Mouse (Mus musculus) lung, embryonic 16.5 days (tissue): ENCODE measurements at regions not wholly inside any gene's neighbourhood (a gene's known extent, or its start where the extent isn't known, plus 50 kb on each side); places are given as distances from the start of the nearest gene placed in this dataset.

Experiments used
- ATAC-seq: fragments of 200-750 bp; cut with Nextera tagmentation; 2 replicates; pipeline ENCODE4 v1.8.0; 2017; ENCODE audit warnings: low read depth, mild to moderate bottlenecking, moderate library complexity
- H3K27ac ChIP-seq: fragments of 300-500 bp; sonication (generic); 2 replicates; pipeline ENCODE4 v1.5.1; 2014; ENCODE audit warnings: mild to moderate bottlenecking, control low read depth, low read length
- H3K27me3 ChIP-seq: fragments of 300-500 bp; sonication (generic); 2 replicates; pipeline ENCODE4 v1.6.1; 2014; ENCODE audit warnings: low read depth, low read length, mixed read lengths; ENCODE audit not compliant: control insufficient read depth, insufficient read depth
- H3K36me3 ChIP-seq: fragments of 300-500 bp; sonication (generic); 2 replicates; pipeline ENCODE4 v1.6.1; 2014; ENCODE audit warnings: low read length; ENCODE audit not compliant: control insufficient read depth, insufficient read depth
- H3K4me1 ChIP-seq: fragments of 300-500 bp; sonication (generic); replicated peaks from 2 replicates; pipeline ENCODE4 v1.6.1; 2014; ENCODE audit warnings: low read length, mixed read lengths; ENCODE audit not compliant: control insufficient read depth, insufficient read depth
- H3K4me2 ChIP-seq: fragments of 300-500 bp; sonication (generic); 2 replicates; pipeline ENCODE4 v1.6.1; 2014; ENCODE audit warnings: low read depth, low read length, control low read depth
- H3K4me3 ChIP-seq: fragments of 300-500 bp; sonication (generic); 2 replicates; pipeline ENCODE4 v1.5.1; 2014; ENCODE audit warnings: mild to moderate bottlenecking, low read length, control low read depth
- H3K9ac ChIP-seq: fragments of 300-500 bp; sonication (generic); 2 replicates; pipeline ENCODE4 v1.6.1; 2014; ENCODE audit warnings: low read length, control low read depth
- H3K9me3 ChIP-seq: fragments of 300-500 bp; sonication (generic); 2 replicates; pipeline ENCODE4 v1.6.1; 2016; ENCODE audit warnings: low read length; ENCODE audit not compliant: control insufficient read depth
- WGBS: fragments of 180-500 bp; shearing (Covaris S2); extraction: QIAGEN DNeasy Blood & Tissue Kit; methylation state at CpG from one replicate; pipeline ENCODE4 v1.1.7; 2014; 5-methylcytosine and 5-hydroxymethylcytosine counted together

DNA sequence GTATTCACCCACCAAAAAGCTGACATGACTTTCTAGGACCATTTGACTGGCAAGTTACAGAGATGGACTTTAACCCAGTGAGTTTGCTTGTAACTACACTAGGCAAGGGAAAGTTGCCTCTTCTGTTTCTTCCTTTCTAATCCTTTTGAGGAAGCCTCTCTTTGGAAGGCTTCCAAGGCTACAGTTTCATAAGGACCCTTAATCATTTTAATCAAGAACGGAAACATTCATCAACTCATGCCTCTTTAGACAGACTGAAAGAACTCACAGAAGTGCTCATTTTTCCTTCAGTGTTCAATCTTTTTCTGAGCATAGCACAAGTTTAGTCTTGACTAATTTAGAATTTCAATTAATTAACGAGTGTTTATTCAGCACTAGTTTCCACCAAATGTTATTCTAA is 84.2 kb downstream of the Ddx1 start:
- no peak for ATAC-seq
- Histone ChIP-seq H3K27ac (no peak overlapping the region), H3K9ac (no peak overlapping the region), H3K4me3 (no peak overlapping the region), H3K4me2 (no peak overlapping the region), H3K36me3 (no peaks in the 10 kb centered on the region), H3K4me1 (peaks cover 3% of the 10 kb centered on the region; the same call in 1 of the 2 replicates), H3K27me3 (no peaks in the 10 kb centered on the region), H3K9me3 (no peaks in the 10 kb centered on the region)
- WGBS, result 20% methylated on average over 2 of the region's 2 CpGs

DNA sequence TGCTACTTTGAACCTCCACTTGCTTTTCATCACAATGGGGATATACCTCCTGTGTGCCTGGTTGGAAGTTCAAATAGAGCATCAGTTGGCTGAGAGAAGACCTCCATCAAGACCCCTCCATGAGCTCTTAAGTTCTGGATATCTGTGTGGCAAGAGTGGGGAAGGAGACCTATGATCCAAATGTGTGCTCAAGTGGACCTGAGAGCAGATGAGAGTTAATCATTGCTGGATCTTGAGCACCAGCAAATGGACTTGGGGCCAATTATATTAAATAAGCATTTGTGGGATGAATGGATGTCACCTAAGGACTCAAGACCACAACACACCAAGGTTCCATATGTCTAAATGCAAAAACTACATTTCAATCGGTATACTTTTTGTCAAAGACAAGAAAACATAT is 88.0 kb downstream of the Ddx1 start:
- no peak overlapping the region for H3K4me3 ChIP-seq
- peaks cover 3% of the 10 kb centered on the region; the same call in 1 of the 2 replicates for H3K4me1 ChIP-seq
- no peaks in the 10 kb centered on the region for H3K9me3 ChIP-seq
- no peak overlapping the region for H3K4me2 ChIP-seq
- no peaks in the 10 kb centered on the region for H3K27me3 ChIP-seq
- H3K9ac ChIP-seq, result no peak overlapping the region
- no peak for ATAC-seq
- H3K36me3 ChIP-seq, result no peaks in the 10 kb centered on the region
- WGBS, result 79% methylated on average over 1 of the region's 1 CpGs
- no peak overlapping the region for H3K27ac ChIP-seq

DNA sequence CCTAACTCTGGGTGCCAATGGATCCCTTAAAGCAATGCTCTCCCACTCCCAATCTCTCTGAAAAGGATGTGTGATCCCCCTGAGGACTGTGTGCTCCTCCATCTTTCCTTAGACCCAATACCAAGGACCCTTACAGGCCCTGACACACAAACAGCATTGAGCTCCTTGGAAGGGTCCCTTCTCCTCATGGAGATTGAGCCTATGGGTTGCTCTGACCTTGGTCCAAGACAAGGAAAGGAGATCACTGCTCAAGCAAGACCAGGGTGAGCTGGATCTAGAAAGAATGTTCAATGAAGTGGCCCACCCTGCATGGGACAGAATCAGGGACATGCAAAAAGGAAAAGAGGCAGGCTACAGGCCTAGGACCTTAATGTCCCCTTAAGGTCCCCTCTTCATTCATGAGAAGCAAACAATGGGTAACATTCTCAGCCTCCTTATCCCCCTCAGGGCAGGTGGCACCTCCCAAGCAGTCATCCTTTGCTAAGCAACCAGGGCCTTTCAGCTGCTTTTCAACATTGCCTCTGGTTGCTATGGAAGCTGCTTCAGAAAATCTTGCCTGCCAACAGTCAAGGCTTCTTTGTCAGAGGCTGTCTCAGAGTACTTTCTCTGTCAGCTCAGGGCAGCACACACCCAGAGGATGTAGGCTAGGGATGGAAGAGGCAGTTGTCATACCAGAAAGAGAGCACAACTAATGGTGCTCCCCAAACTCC is 89.5 kb downstream of the Ddx1 start:
- Histone ChIP-seq H3K36me3 (no peaks in the 10 kb centered on the region), H3K4me1 (no peaks in the 10 kb centered on the region), H3K4me3 (no peak overlapping the region), H3K9me3 (no peaks in the 10 kb centered on the region), H3K4me2 (no peak overlapping the region), H3K27me3 (no peaks in the 10 kb centered on the region), H3K9ac (no peak overlapping the region), H3K27ac (no peak overlapping the region)
- ATAC-seq, result no peak

DNA sequence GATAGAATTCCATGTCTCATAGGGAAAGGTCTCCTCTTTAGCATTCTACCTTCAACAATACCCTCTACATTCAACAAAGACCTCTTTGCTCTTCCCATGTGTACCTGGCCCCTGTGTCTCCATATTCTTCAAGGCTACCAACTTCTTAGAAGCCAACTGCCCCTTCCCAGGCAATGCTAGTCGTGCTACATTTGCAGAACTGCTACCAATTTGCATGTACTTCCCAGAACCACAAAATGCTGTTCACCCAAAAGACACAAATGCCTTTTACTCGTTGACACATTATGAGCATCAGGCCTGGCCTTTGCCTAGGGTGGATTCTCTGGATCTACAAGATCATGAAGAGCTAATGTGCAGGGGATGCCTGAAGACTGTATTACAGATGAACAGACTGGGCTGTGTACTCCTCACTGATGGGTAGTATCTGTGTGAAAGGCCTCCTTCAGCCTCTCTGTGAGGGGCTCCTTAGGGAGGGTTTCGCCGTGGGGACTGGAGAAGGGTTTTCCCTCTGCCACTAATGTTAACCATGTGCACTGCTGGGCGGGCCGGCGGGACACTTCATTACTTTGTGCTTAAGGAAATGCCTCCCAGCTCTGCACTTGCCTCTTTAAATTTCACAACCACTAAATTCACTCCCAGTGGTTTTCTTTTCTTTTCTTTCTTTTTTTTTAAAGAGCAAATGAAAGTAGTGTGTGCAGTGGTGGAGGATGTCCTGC is 91.2 kb downstream of the Ddx1 start:
- 65% methylated on average over 7 of the region's 7 CpGs for WGBS
- no peak overlapping the region for H3K27ac ChIP-seq
- no peak overlapping the region for H3K9ac ChIP-seq
- no peaks in the 10 kb centered on the region for H3K36me3 ChIP-seq
- H3K4me2 ChIP-seq, result no peak overlapping the region
- no peak; the same call in 1 of the 2 replicates for ATAC-seq
- no peaks in the 10 kb centered on the region for H3K27me3 ChIP-seq
- H3K4me3 ChIP-seq, result no peak overlapping the region
- H3K9me3 ChIP-seq, result no peaks in the 10 kb centered on the region
- no peaks in the 10 kb centered on the region for H3K4me1 ChIP-seq

DNA sequence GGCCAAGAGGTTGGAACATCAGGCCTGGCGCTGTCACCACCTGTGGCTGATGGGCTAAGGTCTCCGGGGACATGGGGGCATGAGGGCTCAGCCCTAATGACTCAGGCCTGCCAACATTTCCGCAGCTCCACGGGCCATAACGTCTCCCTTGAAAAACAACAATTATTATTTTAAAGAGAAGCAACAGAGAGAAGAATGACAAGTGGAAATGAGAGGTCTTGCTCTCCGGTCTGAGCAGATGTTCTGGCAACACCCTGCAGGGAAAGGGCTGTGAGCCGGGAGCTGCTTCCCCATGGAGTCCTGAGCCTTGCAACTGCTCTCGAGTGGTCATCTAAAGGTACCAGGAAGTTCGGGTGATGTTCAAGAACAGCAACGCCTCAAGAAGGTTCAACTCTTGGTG is 91.9 kb downstream of the Ddx1 start:
- H3K4me3 ChIP-seq, result no peak overlapping the region
- ATAC-seq, result no peak
- 47% methylated on average over 10 of the region's 10 CpGs for WGBS

DNA sequence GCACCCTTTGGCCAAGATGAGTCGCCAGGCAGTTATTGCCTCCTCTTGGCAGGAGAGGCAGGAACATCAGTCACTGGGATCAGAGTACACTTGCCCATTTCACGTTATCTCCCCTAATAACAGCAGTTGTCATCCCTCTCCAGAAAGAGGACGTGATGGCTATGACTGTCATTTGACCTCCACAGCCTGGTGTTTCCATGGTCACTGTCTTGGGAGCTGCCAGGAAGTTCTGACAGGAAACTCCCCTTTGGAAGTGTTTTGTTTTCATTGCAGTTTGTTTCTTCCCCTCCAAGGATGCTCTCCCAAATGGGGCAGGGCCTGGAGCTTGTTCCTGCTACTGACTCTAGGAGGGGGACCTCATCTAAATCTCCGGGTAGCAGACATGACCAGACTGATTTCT is 98.3 kb downstream of the Ddx1 start:
- Histone ChIP-seq H3K9me3 (no peaks in the 10 kb centered on the region), H3K9ac (no peak overlapping the region), H3K4me2 (no peak overlapping the region), H3K27me3 (no peaks in the 10 kb centered on the region), H3K4me1 (peaks cover 7% of the 10 kb centered on the region; the same call in 1 of the 2 replicates), H3K4me3 (no peak overlapping the region), H3K36me3 (no peaks in the 10 kb centered on the region), H3K27ac (no peak overlapping the region)
- peak; percentile 49 for ATAC-seq
- WGBS, result 33% methylated on average over 4 of the region's 4 CpGs

More for the DNA sequence above, 91.9 kb downstream of the Ddx1 start:
- Histone ChIP-seq H3K4me2 (no peak overlapping the region), H3K9me3 (no peaks in the 10 kb centered on the region), H3K27ac (no peak overlapping the region), H3K9ac (no peak overlapping the region), H3K4me1 (no peaks in the 10 kb centered on the region), H3K36me3 (no peaks in the 10 kb centered on the region), H3K27me3 (no peaks in the 10 kb centered on the region)

DNA sequence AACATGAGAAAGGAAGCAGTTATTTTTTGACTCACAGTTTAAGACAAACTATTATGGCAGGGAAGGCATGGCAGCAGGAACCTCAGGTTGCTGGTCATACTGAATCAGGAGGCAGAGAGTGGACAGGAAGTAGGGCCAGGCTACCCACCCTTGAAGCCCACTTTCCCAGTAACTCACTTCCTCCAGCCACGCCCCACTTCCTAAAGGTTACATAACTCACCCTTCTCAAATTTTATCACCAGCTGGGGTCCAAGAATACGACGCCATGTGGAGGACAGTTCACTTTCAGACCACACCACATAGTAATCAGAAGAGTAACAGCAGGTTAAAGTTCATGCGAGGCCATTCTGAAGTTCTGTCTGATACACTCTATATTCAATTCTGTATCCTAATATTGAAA is 101.8 kb downstream of the Ddx1 start:
- H3K4me1 ChIP-seq, result peaks cover 17% of the 10 kb centered on the region
- H3K36me3 ChIP-seq, result no peaks in the 10 kb centered on the region
- no peak overlapping the region for H3K4me2 ChIP-seq
- ATAC-seq, result no peak
- no peak overlapping the region for H3K9ac ChIP-seq
- H3K9me3 ChIP-seq, result no peaks in the 10 kb centered on the region
- H3K27me3 ChIP-seq, result no peaks in the 10 kb centered on the region
- 74% methylated on average over 4 of the region's 4 CpGs for WGBS
- no peak overlapping the region for H3K27ac ChIP-seq
- no peak overlapping the region for H3K4me3 ChIP-seq

DNA sequence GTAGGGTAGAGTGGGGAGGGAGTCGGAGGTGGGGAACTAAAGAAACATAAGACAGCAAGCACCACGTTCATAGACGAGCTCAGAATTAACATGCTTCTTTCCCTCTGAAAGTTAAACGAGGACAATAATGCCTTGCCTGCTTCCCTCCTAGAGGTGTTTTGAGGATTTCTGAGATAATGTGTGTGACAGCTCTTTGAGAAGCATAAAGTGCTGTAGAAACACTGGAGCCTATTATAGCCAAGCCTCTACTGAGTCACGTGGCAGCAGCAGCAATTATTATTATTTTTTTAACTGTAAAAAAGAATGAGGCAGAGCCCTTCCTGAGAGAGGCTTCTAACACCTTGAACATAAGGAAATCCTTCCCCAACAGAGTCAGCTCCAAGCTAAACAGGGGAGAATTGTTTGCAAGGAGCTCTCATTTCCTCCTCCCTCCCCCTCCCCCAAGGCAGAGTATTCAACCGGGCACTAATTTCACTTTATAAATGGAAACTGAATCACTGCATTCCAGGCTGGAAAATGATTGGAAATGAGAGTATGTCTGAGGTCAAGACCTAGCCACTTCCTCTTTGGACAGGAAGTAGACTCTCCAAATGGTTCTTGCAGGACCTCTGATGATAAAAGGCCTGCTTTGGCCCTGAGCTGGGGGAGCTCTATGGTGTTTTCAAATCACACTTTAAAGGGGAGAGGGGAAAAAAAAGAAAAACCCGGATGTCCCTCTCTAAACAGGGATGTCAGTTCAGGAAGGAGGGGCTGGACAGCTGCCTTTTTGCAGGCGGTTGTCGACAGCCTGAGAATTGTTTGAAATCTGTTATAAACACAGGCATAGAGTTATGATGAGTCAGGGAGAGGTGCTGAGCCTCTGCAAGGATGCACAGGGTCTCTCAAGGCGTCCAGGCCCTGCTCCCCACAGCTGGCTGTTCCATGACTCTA is 103.6 kb downstream of the Ddx1 start:
- Histone ChIP-seq H3K4me3 (no peak overlapping the region), H3K9me3 (no peaks in the 10 kb centered on the region), H3K4me2 (no peak overlapping the region), H3K27ac (peak overlapping the region; percentile 65), H3K27me3 (no peaks in the 10 kb centered on the region), H3K9ac (no peak overlapping the region), H3K36me3 (no peaks in the 10 kb centered on the region), H3K4me1 (peaks cover 13% of the 10 kb centered on the region)
- whole genome bisulfite sequencing, result 14% methylated on average over 10 of the region's 10 CpGs
- ATAC-seq, result peak; percentile 94

DNA sequence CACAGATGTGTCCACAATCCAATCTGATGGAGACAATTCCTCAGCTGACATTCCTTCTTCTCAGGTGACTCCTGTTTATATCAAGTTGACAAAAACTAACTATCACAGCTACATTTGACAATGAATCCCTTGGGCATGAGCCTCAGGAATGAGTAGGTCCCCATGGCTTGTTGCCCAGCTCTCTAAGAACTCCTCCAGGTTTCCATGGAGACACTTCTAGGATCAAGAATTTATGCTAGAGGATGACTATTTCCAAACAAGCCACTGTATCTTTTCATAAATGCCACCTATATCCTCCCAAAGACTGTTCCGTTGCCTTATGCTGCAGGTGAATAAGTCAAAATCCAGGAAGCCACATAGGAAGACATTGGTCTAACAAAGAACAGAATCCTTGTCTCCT is 104.3 kb downstream of the Ddx1 start:
- Histone ChIP-seq H3K27me3 (no peaks in the 10 kb centered on the region), H3K36me3 (no peaks in the 10 kb centered on the region), H3K27ac (peak overlapping the region; percentile 65), H3K9ac (no peak overlapping the region), H3K9me3 (no peaks in the 10 kb centered on the region), H3K4me3 (no peak overlapping the region), H3K4me2 (no peak overlapping the region), H3K4me1 (peaks cover 13% of the 10 kb centered on the region)
- 45% methylated on average over 1 of the region's 1 CpGs for whole genome bisulfite sequencing
- ATAC-seq, result no peak
